In the genomic region with DNA sequence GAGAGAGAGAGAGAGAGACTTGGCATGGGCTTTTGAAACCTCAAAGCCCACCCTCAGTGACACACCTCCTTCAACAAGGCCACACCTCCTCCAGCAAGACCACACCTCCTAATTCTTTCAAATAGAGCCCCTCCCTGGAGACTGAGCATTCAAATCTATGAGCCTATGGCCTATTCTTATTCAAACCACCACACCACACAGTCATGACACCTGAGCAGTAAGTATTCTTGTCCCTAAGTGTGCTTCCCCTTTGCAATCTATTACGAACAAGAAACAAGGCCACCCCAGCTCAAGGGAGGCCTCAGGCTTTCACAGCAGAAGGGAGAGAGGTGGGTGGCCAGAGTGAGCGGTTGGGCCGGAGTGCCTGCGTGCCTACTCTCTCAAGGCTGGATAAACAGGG, we compare ENCODE assay signal across 27 mouse cellular contexts.
DNase-seq lines count a peak whose midpoint lies in the region; ATAC-seq and TF ChIP-seq lines count a peak whose summit lies in the region.
"Had no signal": no experiment of that assay in that cellular context is flagged by ENCODE, and none has a peak within 500 bp of the region (broad histone marks: within the 10 kb centered on the region; RNA-seq: fewer than 3 reads in every experiment).

No protein-coding gene starts in this region.

- no peak for ATAC-seq in heart, embryonic 12.5 days (ENCODE audit: insufficient number of reproducible peaks, low FRiP score)
- ATAC-seq in liver, embryonic 11.5 days (replicated peaks; ENCODE audit: low FRiP score) = no peak
- no peak for ATAC-seq in liver, postnatal 0 days
- no peak for ATAC-seq in kidney, embryonic 14.5 days (ENCODE audit: low FRiP score, low TSS enrichment)
- ATAC-seq: forebrain, embryonic 13.5 days; forebrain, embryonic 16.5 days; hindbrain, embryonic 16.5 days had no signal

- no peak overlapping the region for H3K4me2 ChIP-seq in heart, embryonic 12.5 days
- H3K4me2 ChIP-seq in liver, embryonic 11.5 days = no peak overlapping the region
- no peak overlapping the region for H3K4me2 ChIP-seq in liver, postnatal 0 days (ENCODE audit: low read depth, low read length)
- no peak overlapping the region for H3K4me2 ChIP-seq in kidney, embryonic 14.5 days (replicated peaks; ENCODE audit: low read depth, low read length)
- H3K4me2 ChIP-seq: embryonic facial prominence, embryonic 13.5 days; forebrain, embryonic 13.5 days; heart, embryonic 11.5 days; heart, embryonic 15.5 days; hindbrain, embryonic 13.5 days had no signal

- H3K9me3 ChIP-seq in heart, embryonic 12.5 days (replicated peaks) = peaks cover 15% of the 10 kb centered on the region
- peaks cover 8% of the 10 kb centered on the region; the same call in 1 of the 2 replicates for H3K9me3 ChIP-seq in liver, embryonic 11.5 days (ENCODE audit: control insufficient read depth, low read length)
- H3K9me3 ChIP-seq in liver, postnatal 0 days (ENCODE audit: low read length) = peaks cover 10% of the 10 kb centered on the region
- peaks cover 3% of the 10 kb centered on the region for H3K9me3 ChIP-seq in kidney, embryonic 14.5 days (ENCODE audit: control insufficient read depth, low read length)

- DNase-seq in heart, adult 11 months = peak; percentile 9
- DNase-seq in liver, embryonic 11.5 days (ENCODE audit: low spot score) = peak; percentile 16
- no peak for DNase-seq in liver, postnatal 0 days
- DNase-seq in ES-CJ7 (ENCODE audit: low read depth, low spot score) = peak; percentile 55
- DNase-seq in ZHBTc4 (ENCODE audit: low read depth, low spot score) = peak; percentile 77
- DNase-seq: adrenal gland, postnatal 14 days; cerebellum, adult 11 months; cerebellum, adult 2 months; cerebellum, postnatal 10 days; cerebellum, postnatal 36 days; embryo, embryonic 11 days; gastrocnemius, postnatal 10 days; gastrocnemius, postnatal 36 days; heart, postnatal 10 days; heart, postnatal 36 days had no signal

- no peaks in the 10 kb centered on the region for H3K36me3 ChIP-seq in heart, embryonic 12.5 days
- no peaks in the 10 kb centered on the region for H3K36me3 ChIP-seq in liver, embryonic 11.5 days (ENCODE audit: control insufficient read depth, insufficient read depth, low read length)
- no peaks in the 10 kb centered on the region for H3K36me3 ChIP-seq in liver, postnatal 0 days (replicated peaks; ENCODE audit: insufficient read depth, low read length)
- no peaks in the 10 kb centered on the region for H3K36me3 ChIP-seq in kidney, embryonic 14.5 days (ENCODE audit: control insufficient read depth, insufficient read depth, low read length)
- H3K36me3 ChIP-seq: embryonic facial prominence, embryonic 10.5 days; embryonic facial prominence, embryonic 13.5 days; forebrain, embryonic 10.5 days; heart, embryonic 15.5 days; hindbrain, embryonic 10.5 days; hindbrain, embryonic 13.5 days had no signal

- WGBS in heart, embryonic 12.5 days = 92% methylated on average over 4 of the region's 4 CpGs
- WGBS in liver, embryonic 11.5 days = 92% methylated on average over 4 of the region's 4 CpGs
- WGBS in liver, postnatal 0 days (ENCODE audit: insufficient replicate concordance) = 85% methylated on average over 4 of the region's 4 CpGs
- 68% methylated on average over 4 of the region's 4 CpGs for WGBS in kidney, embryonic 14.5 days

- H3K4me3 ChIP-seq in heart, embryonic 12.5 days = no peak overlapping the region
- H3K4me3 ChIP-seq in liver, embryonic 11.5 days (ENCODE audit: low read depth, low read length) = no peak overlapping the region
- no peak overlapping the region for H3K4me3 ChIP-seq in liver, postnatal 0 days (ENCODE audit: low read depth, low read length)
- H3K4me3 ChIP-seq in kidney, embryonic 14.5 days (ENCODE audit: low read length) = no peak overlapping the region
- H3K4me3 ChIP-seq: embryonic facial prominence, embryonic 10.5 days; embryonic facial prominence, embryonic 13.5 days; forebrain, embryonic 10.5 days; forebrain, embryonic 13.5 days; heart, embryonic 15.5 days; hindbrain, embryonic 10.5 days; hindbrain, embryonic 13.5 days had no signal

- no peak for TF ChIP-seq CTCF in liver, postnatal 0 days (IDR thresholded peaks at IDR 0.05; ENCODE audit: low read depth)

- TF ChIP-seq EP300 in liver, postnatal 0 days (IDR thresholded peaks at IDR 0.05; ENCODE audit: low read depth) = no peak

- H3K9ac ChIP-seq in heart, embryonic 12.5 days = no peak overlapping the region
- no peak overlapping the region for H3K9ac ChIP-seq in liver, embryonic 11.5 days (ENCODE audit: low read depth, low read length)
- H3K9ac ChIP-seq in liver, postnatal 0 days (replicated peaks) = no peak overlapping the region
- H3K9ac ChIP-seq in kidney, embryonic 14.5 days (ENCODE audit: low read depth, low read length) = no peak overlapping the region
- H3K9ac ChIP-seq: embryonic facial prominence, embryonic 13.5 days; forebrain, embryonic 13.5 days; heart, embryonic 15.5 days; hindbrain, embryonic 13.5 days had no signal

- no peaks in the 10 kb centered on the region for H3K27me3 ChIP-seq in heart, embryonic 12.5 days (replicated peaks)
- no peaks in the 10 kb centered on the region for H3K27me3 ChIP-seq in liver, embryonic 11.5 days (replicated peaks; ENCODE audit: control insufficient read depth, insufficient read depth, low read length)
- H3K27me3 ChIP-seq in liver, postnatal 0 days (ENCODE audit: insufficient read depth, low read length) = no peaks in the 10 kb centered on the region
- H3K27me3 ChIP-seq in kidney, embryonic 14.5 days (ENCODE audit: control insufficient read depth, insufficient read depth, low read length) = no peaks in the 10 kb centered on the region
- H3K27me3 ChIP-seq: embryonic facial prominence, embryonic 13.5 days; forebrain, embryonic 13.5 days; heart, embryonic 15.5 days; hindbrain, embryonic 13.5 days had no signal

- no peaks in the 10 kb centered on the region for H3K4me1 ChIP-seq in heart, embryonic 12.5 days (replicated peaks)
- no peaks in the 10 kb centered on the region for H3K4me1 ChIP-seq in liver, embryonic 11.5 days (replicated peaks; ENCODE audit: control insufficient read depth, insufficient read depth, low read length)
- H3K4me1 ChIP-seq in liver, postnatal 0 days (ENCODE audit: insufficient read depth) = no peaks in the 10 kb centered on the region
- no peaks in the 10 kb centered on the region for H3K4me1 ChIP-seq in kidney, embryonic 14.5 days (ENCODE audit: control insufficient read depth, insufficient read depth, low read length)
- H3K4me1 ChIP-seq: embryonic facial prominence, embryonic 10.5 days; embryonic facial prominence, embryonic 13.5 days; heart, embryonic 15.5 days; hindbrain, embryonic 10.5 days had no signal

- H3K27ac ChIP-seq in heart, embryonic 12.5 days (ENCODE audit: poor library complexity, severe bottlenecking) = no peak overlapping the region
- H3K27ac ChIP-seq in liver, embryonic 11.5 days (ENCODE audit: low read depth, low read length) = no peak overlapping the region
- no peak overlapping the region for H3K27ac ChIP-seq in liver, postnatal 0 days (ENCODE audit: low read depth)
- H3K27ac ChIP-seq in kidney, embryonic 14.5 days (ENCODE audit: low read depth, low read length) = no peak overlapping the region
- H3K27ac ChIP-seq: embryonic facial prominence, embryonic 10.5 days; embryonic facial prominence, embryonic 13.5 days; forebrain, embryonic 10.5 days; forebrain, embryonic 13.5 days; heart, embryonic 15.5 days; hindbrain, embryonic 10.5 days; hindbrain, embryonic 13.5 days had no signal
